Mouse (Mus musculus) thymus, adult 2 months (tissue): ENCODE measurements around the gene Sun2.

Experiments used
- CTCF ChIP-seq: fragments of 200-500 bp; IDR thresholded peaks from 2 replicates; pipeline ENCODE4 v1.5.1; 2012; ENCODE audit warnings: mild to moderate bottlenecking, control low read depth, low read length, moderate library complexity, borderline replicate concordance; ENCODE audit not compliant: control insufficient read depth, poor library complexity, insufficient read depth; ENCODE audit errors: extremely low read depth
- POLR2A ChIP-seq: fragments of 200-500 bp; IDR thresholded peaks from 2 replicates; pipeline ENCODE4 v1.6.1; 2012; ENCODE audit warnings: mild to moderate bottlenecking, low read length, control low read depth, moderate library complexity; ENCODE audit not compliant: control insufficient read depth, poor library complexity, insufficient read depth; ENCODE audit errors: extremely low read depth

- TF ChIP-seq CTCF = no peak
- peak; percentile 72; the same call in 1 of the 2 replicates for TF ChIP-seq POLR2A
Observed at GRCm38 (mm10) chr15:79690426-79691022, 51.8 kb downstream of the Sun2 start, which contains the start of gene Gtpbp1.
